Mouse (Mus musculus) mature B cell (primary cell): Measurements from ENCODE around the gene Tox2.

Experiments used
- in situ Hi-C: fragments of 300-500 bp; cut with MboI; formaldehyde crosslinking; loops from 2 replicates; pipeline ENCODE4 v1.14.3; 2019

The Tox2 gene

DNA sequence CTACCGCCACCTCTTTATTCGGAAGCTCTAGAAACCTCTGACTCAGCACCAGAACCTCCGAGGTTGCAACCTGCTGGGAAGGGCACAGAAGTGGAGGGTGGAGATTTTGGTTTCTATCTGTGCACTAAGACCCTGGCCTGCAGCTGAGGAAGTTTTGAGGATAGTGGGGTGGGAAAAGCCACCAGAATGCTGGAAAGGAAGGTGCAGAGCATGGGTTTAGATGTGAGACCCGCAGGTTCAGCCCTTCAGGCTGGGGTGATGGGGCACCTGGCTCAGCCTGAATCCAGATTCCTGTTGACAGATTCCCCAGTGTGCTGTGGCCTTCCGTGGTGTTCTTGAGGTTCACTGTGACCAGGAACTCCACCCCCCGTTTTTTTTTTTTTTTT is 2.3 kb downstream of the Tox2 start:
- in situ Hi-C loops, result no loop called here

DNA sequence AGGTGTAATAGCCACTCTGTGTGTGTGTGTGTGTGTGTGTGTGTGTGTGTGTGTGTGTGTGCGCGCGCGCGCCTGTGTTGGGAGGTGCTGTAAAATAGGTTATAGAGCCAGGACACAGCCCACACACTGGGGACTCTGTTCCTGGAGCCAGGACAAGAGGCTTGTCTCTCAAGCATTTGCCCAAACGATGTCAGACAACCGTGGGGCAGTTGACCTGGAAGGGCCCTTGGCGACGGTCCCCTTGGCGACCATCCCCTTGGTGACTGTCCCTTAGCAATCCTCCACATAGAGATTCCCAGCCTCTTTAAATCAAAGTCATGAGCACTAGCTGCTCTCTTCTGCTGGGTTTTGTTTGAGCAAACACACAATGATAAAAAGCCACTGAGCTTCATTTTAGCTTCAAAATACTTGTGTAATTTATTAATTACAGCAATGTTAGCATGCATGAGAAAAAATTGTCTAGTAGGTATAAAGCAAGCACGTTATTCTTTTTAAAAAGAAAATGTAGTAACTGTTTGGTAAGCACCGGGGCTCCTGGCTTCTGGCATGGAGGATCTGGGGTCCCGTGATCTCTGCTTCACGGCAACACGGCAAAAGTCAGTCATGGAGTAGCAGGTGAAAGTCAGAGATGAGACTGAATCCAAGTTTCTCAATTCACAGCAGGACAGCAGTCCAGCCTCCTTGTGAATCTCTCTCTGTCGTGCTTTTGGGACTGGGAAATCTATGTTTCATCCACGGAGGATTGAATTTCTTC is 3.0 kb downstream of the Tox2 start:
- in situ Hi-C loops, result no loop called here

DNA sequence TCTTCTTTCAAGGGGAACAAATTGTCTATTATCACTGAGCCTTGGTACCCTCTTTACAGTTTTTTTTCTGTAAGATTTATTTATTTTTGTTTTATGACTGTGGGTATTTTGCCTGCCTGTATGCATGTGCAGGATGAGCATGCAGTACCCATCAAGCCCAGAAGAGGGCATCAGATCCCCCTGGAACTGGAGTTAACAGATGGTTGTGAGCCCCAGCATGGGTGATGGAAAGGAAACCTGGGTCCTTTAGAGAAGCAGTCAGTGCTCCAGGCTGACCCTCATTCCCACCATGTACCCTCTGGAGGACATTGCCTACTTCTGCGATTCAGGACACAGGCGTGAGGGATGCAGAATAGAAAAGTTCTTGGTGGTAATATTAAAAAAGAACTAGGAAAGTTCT is 4.4 kb downstream of the Tox2 start:
- in situ Hi-C loops, result no loop called here

DNA sequence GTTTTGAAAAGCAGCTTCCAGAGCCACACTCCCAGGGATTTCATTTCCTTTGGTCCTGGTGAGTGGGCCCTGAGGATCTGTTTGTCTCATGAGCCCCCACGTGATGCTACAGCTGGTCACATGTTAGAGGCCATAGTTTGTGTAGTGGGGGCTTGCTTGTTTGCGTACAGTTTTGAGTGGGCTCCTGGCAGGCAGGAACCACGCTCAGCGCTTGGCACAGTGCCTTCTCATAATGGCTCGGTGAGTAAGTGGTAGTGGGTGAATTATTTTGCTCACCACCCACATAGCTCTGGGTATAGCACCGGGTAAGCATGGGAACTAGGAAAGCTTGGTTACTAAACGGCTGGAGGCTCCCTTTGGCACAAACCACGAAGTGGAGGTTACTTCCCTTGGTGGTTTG is 6.2 kb downstream of the Tox2 start:
- in situ Hi-C loops, result no loop called here

DNA sequence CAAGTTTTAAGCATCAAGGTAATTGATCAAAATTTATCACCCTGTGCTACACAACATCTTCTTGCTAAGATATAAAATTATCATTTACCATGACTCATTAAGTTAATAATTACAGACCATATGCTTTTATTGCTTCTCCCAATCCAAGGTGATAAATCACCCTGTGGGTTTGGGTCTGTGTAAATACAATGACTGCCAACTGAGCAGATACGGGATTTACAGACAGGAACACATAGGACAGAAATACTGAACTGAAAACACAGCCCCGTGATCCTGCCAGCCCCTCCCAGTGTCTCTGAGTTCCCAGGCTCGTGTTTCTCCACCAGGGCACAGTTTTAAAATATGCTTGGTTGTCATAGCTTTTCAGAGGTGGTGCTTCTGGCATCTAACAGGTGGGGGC is 10.2 kb downstream of the Tox2 start:
- in situ Hi-C loops, result no loop called here

DNA sequence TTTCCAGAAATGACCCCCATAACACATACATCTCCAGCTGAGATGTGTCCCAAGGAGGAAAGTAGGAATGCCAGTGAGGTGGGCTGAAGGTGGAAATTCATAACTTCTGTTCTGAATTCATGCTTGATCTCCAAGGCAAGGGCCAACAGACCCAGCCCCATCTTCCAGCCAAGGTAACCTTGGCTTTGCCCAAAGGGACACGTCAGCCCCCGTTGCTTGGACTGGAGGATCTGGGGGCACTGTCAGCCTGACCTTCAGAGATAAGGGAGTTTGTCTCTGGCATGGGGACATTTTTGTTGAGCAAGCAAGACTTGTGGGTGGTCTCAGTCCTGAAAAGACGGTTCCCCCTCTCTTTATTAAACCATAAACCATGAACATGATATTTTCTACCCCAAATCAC is 15.2 kb downstream of the Tox2 start:
- in situ Hi-C loops, result no loop called here

GRCm38 (mm10) chr2:163218571-163218970 is 15.6 kb downstream of the Tox2 start:
- in situ Hi-C loops, result no loop called here

GRCm38 (mm10) chr2:163219447-163219846 is 16.5 kb downstream of the Tox2 start:
- in situ Hi-C loops, result no loop called here

DNA sequence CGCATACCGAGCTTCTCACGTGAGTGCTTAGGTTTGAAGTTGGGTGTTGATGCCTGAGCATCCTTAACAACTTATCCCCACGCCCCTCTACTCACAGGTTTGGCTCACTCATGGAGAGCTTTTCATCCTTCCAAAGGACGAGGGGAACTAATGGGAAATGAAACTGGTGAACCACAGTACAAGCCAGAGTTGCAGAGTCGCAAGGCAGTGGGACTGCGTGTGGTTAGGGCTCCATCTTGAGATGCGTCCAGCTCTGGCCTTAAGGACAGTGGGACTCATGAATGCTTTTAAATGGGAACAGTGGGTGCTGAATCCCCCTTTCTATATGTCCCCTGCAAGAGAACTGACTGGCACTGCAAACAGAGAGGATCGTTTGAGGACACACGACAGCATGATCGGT is 17.8 kb downstream of the Tox2 start:
- in situ Hi-C loops, result no loop called here

GRCm38 (mm10) chr2:163225302-163225701 is 22.4 kb downstream of the Tox2 start:
- in situ Hi-C loops, result no loop called here

- in situ Hi-C loops, result no loop called here
These were observed 26.1 kb downstream of the Tox2 start for GRCm38 (mm10) chr2:163229050-163229449.

- in situ Hi-C loops, result no loop called here
These were observed 29.0 kb downstream of the Tox2 start for GRCm38 (mm10) chr2:163231781-163232534.

GRCm38 (mm10) chr2:163233666-163234065 is 30.7 kb downstream of the Tox2 start:
- in situ Hi-C loops, result no loop called here

- in situ Hi-C loops, result no loop called here
These were observed 33.1 kb downstream of the Tox2 start for GRCm38 (mm10) chr2:163236057-163236456.

- in situ Hi-C loops, result no loop called here
These were observed 35.1 kb downstream of the Tox2 start for GRCm38 (mm10) chr2:163237999-163238529.

GRCm38 (mm10) chr2:163239945-163240344 is 37.0 kb downstream of the Tox2 start:
- in situ Hi-C loops, result no loop called here

DNA sequence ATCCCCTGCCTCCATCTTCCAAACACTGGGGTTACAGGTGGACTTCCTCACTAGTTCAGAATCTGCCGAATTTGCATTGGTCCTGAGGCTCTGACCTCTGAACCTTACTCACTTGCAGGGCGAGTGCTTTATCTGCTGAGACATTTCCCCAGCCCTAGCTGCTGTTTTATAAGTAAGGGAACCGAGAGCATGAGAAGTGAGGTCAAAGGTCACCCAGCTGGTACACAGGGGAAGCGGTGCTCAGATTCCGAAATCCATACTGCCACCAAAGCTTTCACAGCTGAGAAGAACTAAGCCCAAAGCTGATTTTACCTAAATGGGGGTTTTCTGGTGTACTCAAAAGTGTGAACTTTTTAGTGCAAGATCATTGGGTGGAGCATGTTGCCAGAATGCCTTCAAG is 38.9 kb downstream of the Tox2 start:
- in situ Hi-C loops, result no loop called here

DNA sequence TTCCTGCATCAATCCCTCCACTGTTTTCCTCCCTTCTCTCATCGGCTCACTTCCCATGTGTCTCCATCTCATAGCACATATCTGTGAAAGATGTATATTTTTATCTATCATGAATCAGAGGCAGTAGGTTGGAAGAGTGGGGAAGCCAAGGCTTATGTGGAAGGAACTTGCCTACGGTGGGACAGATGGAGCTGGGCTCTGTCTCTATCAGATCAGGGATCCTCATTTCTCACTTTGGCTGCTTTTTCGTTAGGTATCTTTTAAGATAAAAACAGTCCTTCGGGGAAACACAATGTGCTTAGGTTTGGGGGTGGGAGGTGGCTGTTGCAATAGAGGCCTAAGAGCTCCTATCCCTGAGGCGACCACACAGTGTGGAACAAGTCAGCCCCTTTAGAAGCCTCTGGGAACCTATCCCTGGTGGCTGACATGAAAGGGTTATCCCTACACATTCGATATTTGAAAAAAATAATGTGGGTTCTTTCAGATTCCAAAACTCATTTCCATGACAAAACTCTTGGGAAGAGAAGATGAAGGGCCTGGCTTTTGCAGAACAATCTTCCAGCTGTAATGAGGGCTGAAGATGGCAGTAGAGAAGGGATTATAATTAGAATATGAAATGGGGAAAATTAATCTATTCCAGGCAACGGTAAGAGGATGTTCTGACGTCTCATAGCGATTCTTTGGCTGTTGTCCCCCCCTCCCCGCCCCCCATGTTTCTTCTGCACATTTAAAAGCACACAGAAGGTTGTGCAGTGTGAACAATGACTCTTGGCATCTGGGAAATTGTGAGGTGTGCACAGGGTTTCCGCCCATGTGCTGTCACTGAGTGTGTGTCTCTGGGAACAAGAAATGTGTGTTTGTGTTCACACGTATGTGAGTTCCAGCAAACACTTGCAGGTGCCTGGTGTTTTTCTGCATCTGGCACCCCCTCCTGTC is 41.3 kb downstream of the Tox2 start:
- in situ Hi-C loops, result no loop called here

DNA sequence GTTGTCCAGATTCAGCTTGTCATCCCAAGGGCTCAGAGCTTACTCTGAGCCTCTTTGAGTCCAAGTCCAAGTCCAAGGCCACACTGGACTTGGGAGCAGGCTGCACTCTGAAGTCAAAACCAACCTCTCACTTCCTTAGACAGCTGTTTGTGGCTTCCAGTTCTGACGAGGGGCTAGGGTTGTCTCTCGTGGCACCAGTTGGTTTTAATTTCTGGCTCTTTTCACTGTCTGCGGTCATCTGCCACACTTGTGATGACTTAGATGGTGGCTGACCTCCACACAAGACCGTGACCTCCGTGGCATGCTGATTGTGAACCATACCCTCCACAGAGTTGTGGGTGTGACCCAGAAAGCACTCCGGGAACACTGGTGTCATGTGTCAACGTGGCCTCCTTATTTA is 46.0 kb downstream of the Tox2 start:
- in situ Hi-C loops, result no loop called here

DNA sequence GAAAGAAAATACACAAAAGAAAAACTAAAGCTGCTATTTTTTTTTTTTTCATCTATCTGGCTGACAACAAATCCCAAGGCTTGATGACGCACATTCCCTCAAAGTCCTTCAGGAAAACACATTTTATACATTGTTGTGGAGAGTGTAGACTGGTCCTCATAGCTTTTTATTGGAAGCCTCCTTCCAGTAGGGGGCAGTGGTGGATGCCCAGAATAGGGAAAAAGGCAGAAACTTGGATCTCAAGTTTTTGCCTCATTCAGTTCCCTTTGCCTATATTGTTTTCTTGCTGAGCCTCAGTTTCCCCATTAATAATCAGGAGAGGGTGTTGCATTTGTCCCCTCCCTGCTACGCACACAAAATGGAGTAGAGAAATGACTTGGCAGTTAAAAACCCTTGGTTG is 49.7 kb downstream of the Tox2 start:
- in situ Hi-C loops, result no loop called here

DNA sequence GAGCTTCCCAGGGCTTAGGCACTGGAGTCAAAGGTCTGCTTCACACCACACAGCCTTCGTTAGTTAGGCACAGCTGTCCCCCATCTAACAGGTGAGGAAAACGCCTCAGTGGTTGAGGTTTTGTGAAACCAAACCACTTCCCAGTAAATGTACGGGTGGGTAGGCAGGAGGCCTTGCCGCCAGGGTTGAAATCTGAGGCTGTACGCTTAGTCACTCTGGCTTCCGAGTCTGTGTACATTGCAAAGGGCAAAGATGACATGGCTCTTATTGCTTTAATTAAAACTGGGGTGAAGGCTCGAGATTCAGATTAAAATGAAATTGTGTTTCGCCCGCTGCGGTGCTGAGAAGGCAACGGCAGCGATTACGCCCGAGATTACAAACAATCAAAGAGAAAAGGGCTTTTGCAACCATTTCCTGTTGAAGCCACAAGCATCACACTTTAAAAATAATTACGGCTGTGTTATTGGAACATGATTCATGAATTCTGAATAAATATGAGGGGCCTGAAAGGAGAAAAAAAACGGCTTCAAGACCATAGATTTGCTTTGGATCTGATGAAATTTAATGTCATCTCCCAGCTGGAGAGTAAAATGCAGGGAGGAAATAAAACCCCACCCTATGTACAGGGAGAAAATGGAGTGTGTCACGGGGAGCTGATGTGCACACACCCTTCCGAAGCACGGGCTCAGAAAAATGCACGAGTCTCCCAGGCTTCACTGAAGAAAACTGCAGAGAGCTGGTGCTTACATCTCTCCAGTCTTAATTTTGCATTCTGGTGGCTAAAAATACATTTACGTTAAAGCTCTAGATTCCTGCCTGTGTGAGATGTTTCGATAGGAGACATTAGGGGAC is 50.5 kb downstream of the Tox2 start:
- in situ Hi-C loops, result no loop called here
